Mouse (Mus musculus) MEL (cell line): ENCODE results near the gene Dlgap1. TPM values are rescaled to one million over a fixed set of nuclear protein-coding genes. Genes with fewer than 3 reads are reported as not detected.

ENCODE experiments used
- DNase-seq: peaks from one replicate; pipeline ENCODE4 v3.0.0; 2011; ENCODE audit warnings: low read depth, low spot score
- H3K27ac ChIP-seq: 2 replicates; pipeline ENCODE4 v1.5.1; 2012; ENCODE audit warnings: low read depth, mild to moderate bottlenecking, control low read depth, low read length, moderate library complexity; ENCODE audit not compliant: control insufficient read depth
- H3K27me3 ChIP-seq, 2 experiments: fragments of 150-350 bp in 1 of 2; sonication (generic) in 1 of 2; 2 replicates each; pipeline ENCODE4 v1.6.1; 2012; ENCODE audit warnings: low read length in 2 of 2, mild to moderate bottlenecking in 2 of 2, improper control_type of control experiment in 1 of 2, moderate library complexity in 1 of 2; ENCODE audit not compliant: insufficient read depth in 2 of 2, control insufficient read depth in 1 of 2
- H3K36me3 ChIP-seq, 2 experiments: 2 replicates each; pipeline ENCODE4 v1.6.1; 2012 to 2014; ENCODE audit warnings: low read length in 2 of 2, improper control_type of control experiment in 1 of 2, inconsistent platforms in 1 of 2, mild to moderate bottlenecking in 1 of 2; ENCODE audit not compliant: insufficient read depth in 2 of 2, control insufficient read depth in 1 of 2
- H3K4me1 ChIP-seq, 2 experiments: fragments of 150-350 bp in 1 of 2; sonication (generic) in 1 of 2; 2 replicates each; pipeline ENCODE4 v1.6.1; 2012; ENCODE audit warnings: low read length in 2 of 2, improper control_type of control experiment in 1 of 2, mild to moderate bottlenecking in 1 of 2; ENCODE audit not compliant: insufficient read depth in 2 of 2, control insufficient read depth in 1 of 2
- H3K4me3 ChIP-seq, 2 experiments: fragments of 150-350 bp in 1 of 2; sonication (generic) in 1 of 2; 2 replicates each; pipeline ENCODE4 v1.5.1; 2012; ENCODE audit warnings: low read depth in 2 of 2, low read length in 2 of 2, mild to moderate bottlenecking in 2 of 2, moderate library complexity in 2 of 2, control low read depth in 1 of 2, improper control_type of control experiment in 1 of 2; ENCODE audit not compliant: control insufficient read depth in 1 of 2, insufficient read depth in 1 of 2
- H3K79me2 ChIP-seq: 2 replicates; pipeline ENCODE4 v1.6.1; 2012; ENCODE audit warnings: mild to moderate bottlenecking, low read length, moderate library complexity; ENCODE audit not compliant: control insufficient read depth, poor library complexity, insufficient read depth
- H3K9ac ChIP-seq: 2 replicates; pipeline ENCODE4 v1.6.1; 2012; ENCODE audit warnings: low read depth, mild to moderate bottlenecking, control low read depth, low read length, moderate library complexity; ENCODE audit not compliant: control insufficient read depth, poor library complexity, severe bottlenecking
- H3K9me3 ChIP-seq: fragments of 150-350 bp; sonication (generic); replicated peaks from 2 replicates; pipeline ENCODE4 v1.6.1; 2012; ENCODE audit warnings: mild to moderate bottlenecking, low read length, improper control_type of control experiment, moderate library complexity; ENCODE audit not compliant: insufficient read depth
- BHLHE40 ChIP-seq: IDR thresholded peaks from 2 replicates; pipeline ENCODE4 v1.6.1; 2012; ENCODE audit warnings: low read depth, mild to moderate bottlenecking, inconsistent platforms, low read length, improper control_type of control experiment, borderline replicate concordance
- CHD2 ChIP-seq: IDR thresholded peaks from 2 replicates; pipeline ENCODE4 v1.6.1; 2011; ENCODE audit warnings: low read length, improper control_type of control experiment
- E2F4 ChIP-seq: IDR thresholded peaks from 2 replicates; pipeline ENCODE4 v1.6.1; 2011; ENCODE audit warnings: low read depth, low read length, improper control_type of control experiment, borderline replicate concordance
- ETS1 ChIP-seq: IDR thresholded peaks from 2 replicates; pipeline ENCODE4 v1.6.1; 2012; ENCODE audit warnings: low read depth, mild to moderate bottlenecking, inconsistent platforms, low read length, improper control_type of control experiment, moderate library complexity
- GABPA ChIP-seq: IDR thresholded peaks from 2 replicates; pipeline ENCODE4 v1.6.1; 2012; ENCODE audit warnings: low read depth, mild to moderate bottlenecking, inconsistent platforms, low read length, improper control_type of control experiment, moderate library complexity
- GATA1 ChIP-seq: IDR thresholded peaks from 2 replicates; pipeline ENCODE4 v1.6.1; 2011; ENCODE audit warnings: low read depth, low read length, improper control_type of control experiment
- HCFC1 ChIP-seq: IDR thresholded peaks from 2 replicates; pipeline ENCODE4 v1.6.1; 2012; ENCODE audit warnings: low read depth, mild to moderate bottlenecking, inconsistent platforms, low read length, improper control_type of control experiment, moderate library complexity
- JUND ChIP-seq: IDR thresholded peaks from 2 replicates; pipeline ENCODE4 v1.6.1; 2011; ENCODE audit warnings: low read depth, mild to moderate bottlenecking, improper control_type of control experiment, low read length
- MAFK ChIP-seq: IDR thresholded peaks from 2 replicates; pipeline ENCODE4 v1.6.1; 2011; ENCODE audit warnings: low read depth, mild to moderate bottlenecking, low read length, improper control_type of control experiment, borderline replicate concordance
- MAX ChIP-seq: IDR thresholded peaks from 2 replicates; pipeline ENCODE4 v1.6.1; 2011; ENCODE audit warnings: low read length, improper control_type of control experiment
- MAZ ChIP-seq: IDR thresholded peaks from 2 replicates; pipeline ENCODE4 v1.6.1; 2012; ENCODE audit warnings: low read depth, mild to moderate bottlenecking, inconsistent platforms, low read length, improper control_type of control experiment
- MEF2A ChIP-seq: IDR thresholded peaks from 2 replicates; pipeline ENCODE4 v1.6.1; 2014; ENCODE audit warnings: low read depth, mild to moderate bottlenecking, inconsistent platforms, low read length, improper control_type of control experiment; ENCODE audit not compliant: poor library complexity, insufficient replicate concordance, severe bottlenecking; ENCODE audit errors: extremely low read depth
- MXI1 ChIP-seq: IDR thresholded peaks from 2 replicates; pipeline ENCODE4 v1.6.1; 2011; ENCODE audit warnings: mild to moderate bottlenecking, low read depth, low read length, improper control_type of control experiment
- MYC ChIP-seq: IDR thresholded peaks from 2 replicates; pipeline ENCODE4 v1.6.1; 2011; ENCODE audit warnings: low read depth, mild to moderate bottlenecking, low read length, improper control_type of control experiment, moderate library complexity
- NELFE ChIP-seq: IDR thresholded peaks from 2 replicates; pipeline ENCODE4 v1.6.1; 2011; ENCODE audit warnings: low read depth, low read length, improper control_type of control experiment
- POLR2A ChIP-seq, 2 experiments: IDR thresholded peaks; 2 replicates each; pipeline ENCODE4 v1.6.1; 2011 to 2012; ENCODE audit warnings: low read length in 2 of 2, mild to moderate bottlenecking in 2 of 2, control low read depth in 1 of 2, improper control_type of control experiment in 1 of 2, low read depth in 1 of 2, moderate library complexity in 1 of 2; ENCODE audit not compliant: control insufficient read depth in 1 of 2, insufficient read depth in 1 of 2, poor library complexity in 1 of 2
- POLR2AphosphoS2 ChIP-seq: IDR thresholded peaks from 2 replicates; pipeline ENCODE4 v1.6.1; 2011; ENCODE audit warnings: low read length, improper control_type of control experiment
- POLR2AphosphoS5 ChIP-seq: IDR thresholded peaks from 2 replicates; pipeline ENCODE4 v1.6.1; 2012; ENCODE audit warnings: low read depth, borderline replicate concordance, mild to moderate bottlenecking, inconsistent platforms, low read length, moderate library complexity, mixed read lengths
- RAD21 ChIP-seq: IDR thresholded peaks from 2 replicates; pipeline ENCODE4 v1.6.1; 2011; ENCODE audit warnings: mild to moderate bottlenecking, low read depth, low read length, improper control_type of control experiment
- SIN3A ChIP-seq: IDR thresholded peaks from 2 replicates; pipeline ENCODE4 v1.6.1; 2012; ENCODE audit warnings: low read length, improper control_type of control experiment, inconsistent platforms
- TAL1 ChIP-seq: IDR thresholded peaks from 2 replicates; pipeline ENCODE4 v1.6.1; 2012; ENCODE audit warnings: mild to moderate bottlenecking, inconsistent platforms, low read length, moderate library complexity, mixed read lengths
- TCF12 ChIP-seq: IDR thresholded peaks from 2 replicates; pipeline ENCODE4 v1.6.1; 2014; ENCODE audit warnings: low read depth, mild to moderate bottlenecking, inconsistent platforms, low read length, improper control_type of control experiment, moderate library complexity
- USF1 ChIP-seq: IDR thresholded peaks from 2 replicates; pipeline ENCODE4 v1.6.1; 2014; ENCODE audit warnings: low read depth, mild to moderate bottlenecking, inconsistent platforms, low read length, improper control_type of control experiment, moderate library complexity
- USF2 ChIP-seq, 2 experiments: IDR thresholded peaks; 2 replicates each; pipeline ENCODE4 v1.6.1; 2011 to 2012; ENCODE audit warnings: improper control_type of control experiment in 2 of 2, low read length in 2 of 2, borderline replicate concordance in 1 of 2, inconsistent platforms in 1 of 2, low read depth in 1 of 2, mild to moderate bottlenecking in 1 of 2; ENCODE audit not compliant: insufficient read depth in 1 of 2
- ZKSCAN1 ChIP-seq: IDR thresholded peaks from 2 replicates; pipeline ENCODE4 v1.6.1; 2012; ENCODE audit warnings: low read depth, mild to moderate bottlenecking, inconsistent platforms, low read length, improper control_type of control experiment, moderate library complexity
- ZNF384 ChIP-seq: IDR thresholded peaks from 2 replicates; pipeline ENCODE4 v1.6.1; 2012; ENCODE audit warnings: low read depth, mild to moderate bottlenecking, inconsistent platforms, low read length, improper control_type of control experiment
- polyA plus RNA-seq, 2 experiments: library from polyadenylated mRNA; stranded (reverse) in 1 of 2; unstranded in 1 of 2; fragments of >175 nt in 1 of 2; fragments of >200 nt in 1 of 2; gene quantifications; 2 replicates each; pipeline versions ENCODE4 v1.2.1 to v1.2.4; 2012; ENCODE audit warnings: low replicate concordance in 2 of 2, low read depth in 1 of 2; ENCODE audit not compliant: insufficient read length in 2 of 2, insufficient read depth in 1 of 2, missing spikeins in 1 of 2
- total RNA-seq: library from RNA; depleted of rRNA; stranded (reverse); fragments of 300-350 nt; gene quantifications from 2 replicates; pipeline ENCODE4 v1.2.3, GENCODE M21; 2012

Gene Dlgap1
- total and polyA plus RNA-seq, 3 experiments: 0.06 TPM; not detected in 2

GRCm38 (mm10) chr17:70850996-70851991 lies 882.4 kb downstream of the Dlgap1 start:
- Histone ChIP-seq H3K27me3 (no peaks in the 10 kb centered on the region), H3K27ac (peak overlapping the region; percentile 98), H3K36me3 (peaks cover 0 to 24% of the 10 kb centered on the region in 2 experiments)
- peak; percentile 52 to 62; a peak in 3 of 4 replicates for TF ChIP-seq POLR2A (IDR thresholded peaks at IDR 0.05; ENCODE audit: control insufficient read depth in 1 of 2, insufficient read depth in 1 of 2, low read depth in 1 of 2, low read length in 2 of 2, poor library complexity in 1 of 2)
- no peak for TF ChIP-seq USF2 (IDR thresholded peaks at IDR 0.05; ENCODE audit: borderline replicate concordance in 1 of 2, insufficient read depth in 1 of 2, low read depth in 1 of 2, low read length in 2 of 2)
- peak; percentile 4; the same call in 1 of the 2 replicates for TF ChIP-seq ETS1
- TF ChIP-seq RAD21: no peak
- TF ChIP-seq HCFC1: peak; percentile 2; the same call in 1 of the 2 replicates
- no peak for TF ChIP-seq CHD2
- 0 out of 2 replicates have a peak, but pooled peaks have one; percentile 12 for TF ChIP-seq ZNF384
- 0 out of 2 replicates have a peak, but pooled peaks have one; percentile 15 for TF ChIP-seq MAZ
- peak; percentile 31; the same call in 1 of the 2 replicates for TF ChIP-seq E2F4
- peak; percentile 83 for TF ChIP-seq MAX
- TF ChIP-seq NELFE: peak; percentile 63
- no peak for TF ChIP-seq GABPA
- TF ChIP-seq MXI1: peak; percentile 94
- TF ChIP-seq POLR2AphosphoS2: peak; percentile 56; the same call in 1 of the 2 replicates
- peak; percentile 85 for TF ChIP-seq SIN3A
- peak; percentile 53; the same call in 1 of the 2 replicates for TF ChIP-seq MYC
- no peak for TF ChIP-seq MAFK
- TF ChIP-seq, all 39 proteins: peak for 12
- Histone ChIP-seq H3K9ac (peak overlapping the region; percentile 94), H3K9me3 (no peaks in the 10 kb centered on the region), H3K4me3 (peak overlapping the region; percentile 79 to 99), H3K4me1 (peaks cover 15 to 17% of the 10 kb centered on the region in 2 experiments; a peak in 3 of 4 replicates), H3K79me2 (peaks cover 56% of the 10 kb centered on the region)
- peak; percentile 84 for DNase-seq

GRCm38 (mm10) chr17:70852011-70852685 lies 883.3 kb downstream of the Dlgap1 start:
- no peaks in the 10 kb centered on the region for H3K27me3 ChIP-seq
- TF ChIP-seq GATA1 (no peak), ZNF384 (peak; percentile 96), JUND (no peak), TCF12 (no peak; the same call in 1 of the 2 replicates), POLR2A (IDR thresholded peaks at IDR 0.05; ENCODE audit: control insufficient read depth in 1 of 2, insufficient read depth in 1 of 2, low read depth in 1 of 2, low read length in 2 of 2, poor library complexity in 1 of 2) (no peak), POLR2AphosphoS2 (peak; percentile 62; the same call in 1 of the 2 replicates), MYC (peak; percentile 0; the same call in 1 of the 2 replicates), BHLHE40 (no peak), MEF2A (no peak), POLR2AphosphoS5 (no peak), ZKSCAN1 (no peak; the same call in 1 of the 2 replicates), USF1 (peak; percentile 82), GABPA (no peak), TAL1 (no peak), MAZ (no peak), MXI1 (peak; percentile 54), NELFE (0 out of 2 replicates have a peak, but pooled peaks have one; percentile 6)

More at GRCm38 (mm10) chr17:70852011-70852685, 883.3 kb downstream of the Dlgap1 start:
- H3K36me3 ChIP-seq: peaks cover 0 to 19% of the 10 kb centered on the region in 2 experiments
- peak overlapping the region; percentile 98 for H3K27ac ChIP-seq
- H3K9me3 ChIP-seq: no peaks in the 10 kb centered on the region
- DNase-seq: peak; percentile 84
- peaks cover 53% of the 10 kb centered on the region for H3K79me2 ChIP-seq
- peaks cover 14 to 15% of the 10 kb centered on the region in 2 experiments; a peak in 3 of 4 replicates for H3K4me1 ChIP-seq
- peak overlapping the region; percentile 77 for H3K9ac ChIP-seq
- H3K4me3 ChIP-seq: peak overlapping the region; percentile 79 to 99
